Mouse (Mus musculus): ENCODE measurements around the gene Parvg. TPM values are rescaled to one million over a fixed set of nuclear protein-coding genes. Genes with fewer than 3 reads are reported as not detected.

Gene Parvg
- polyA plus RNA-seq (2015; fragmentation: Nextera tagmentation; extraction: Ambion mirVana) = 11.9 and 13.4 TPM in 2 replicates

- H3K9ac ChIP-seq (replicated peaks) = peak within 1 kb of the TSS; percentile 43
- no peak for TF ChIP-seq EP300 (IDR thresholded peaks at IDR 0.05; ENCODE audit: low read depth)
Observed at GRCm38 (mm10) chr15:84323966-84324869, at the start of gene Parvg. TSS of gene Parvg (plus strand) at chr15:84324026.

GRCm38 (mm10) chr15:84276066-84276465 is 47.8 kb upstream of the Parvg start:
- Histone ChIP-seq H3K9ac (replicated peaks) (no peak overlapping the region), H3K4me3 (ENCODE audit: low read depth, low read length) (no peak overlapping the region), H3K9me3 (ENCODE audit: low read length) (no peaks in the 10 kb centered on the region), H3K4me2 (ENCODE audit: low read depth, low read length) (no peak overlapping the region), H3K4me1 (ENCODE audit: insufficient read depth) (no peaks in the 10 kb centered on the region), H3K36me3 (replicated peaks; ENCODE audit: insufficient read depth, low read length) (0 out of 2 replicates have a peak, but pooled peaks cover 2% of the 10 kb centered on the region), H3K27me3 (ENCODE audit: insufficient read depth, low read length) (no peaks in the 10 kb centered on the region), H3K27ac (ENCODE audit: low read depth) (no peak overlapping the region)
- DNase-seq (no peak), ATAC-seq (no peak)
- TF ChIP-seq EP300 (IDR thresholded peaks at IDR 0.05; ENCODE audit: low read depth) (no peak), CTCF (IDR thresholded peaks at IDR 0.05; ENCODE audit: low read depth) (no peak)
- 81% methylated on average over 4 of the region's 4 CpGs for WGBS (ENCODE audit: insufficient replicate concordance)

More at GRCm38 (mm10) chr15:84323966-84324869, at the start of gene Parvg:
- DNase-seq (no peak), ATAC-seq (peak; percentile 11; the same call in 1 of the 2 replicates)
- no peaks in the 10 kb centered on the region for H3K27me3 ChIP-seq (ENCODE audit: insufficient read depth, low read length)
- H3K9me3 ChIP-seq (ENCODE audit: low read length) = no peaks in the 10 kb centered on the region
- H3K4me2 ChIP-seq (ENCODE audit: low read depth, low read length) = peak within 1 kb of the TSS; percentile 73
- 37% methylated on average over 10 of the region's 10 CpGs for WGBS (ENCODE audit: insufficient replicate concordance)
- no peaks in the 10 kb centered on the region for H3K36me3 ChIP-seq (replicated peaks; ENCODE audit: insufficient read depth, low read length)
- H3K4me3 ChIP-seq (ENCODE audit: low read depth, low read length) = peak within 1 kb of the TSS; percentile 41
- H3K27ac ChIP-seq (ENCODE audit: low read depth) = peak within 1 kb of the TSS; percentile 52
- H3K4me1 ChIP-seq (ENCODE audit: insufficient read depth) = peaks cover 8% of the 10 kb centered on the region

- Histone ChIP-seq H3K9ac (replicated peaks) (no peak overlapping the region), H3K27me3 (ENCODE audit: insufficient read depth, low read length) (no peaks in the 10 kb centered on the region), H3K4me2 (ENCODE audit: low read depth, low read length) (no peak overlapping the region), H3K9me3 (ENCODE audit: low read length) (no peaks in the 10 kb centered on the region), H3K27ac (ENCODE audit: low read depth) (no peak overlapping the region), H3K4me1 (ENCODE audit: insufficient read depth) (no peaks in the 10 kb centered on the region), H3K4me3 (ENCODE audit: low read depth, low read length) (no peak overlapping the region), H3K36me3 (replicated peaks; ENCODE audit: insufficient read depth, low read length) (0 out of 2 replicates have a peak, but pooled peaks cover 2% of the 10 kb centered on the region)
- ATAC-seq = no peak
- no peak for DNase-seq
- TF ChIP-seq CTCF (IDR thresholded peaks at IDR 0.05; ENCODE audit: low read depth) (no peak), EP300 (IDR thresholded peaks at IDR 0.05; ENCODE audit: low read depth) (no peak)
- WGBS (ENCODE audit: insufficient replicate concordance) = 81% methylated on average over 7 of the region's 7 CpGs
Observed at GRCm38 (mm10) chr15:84278091-84278490, 45.7 kb upstream of the Parvg start.

- WGBS (ENCODE audit: insufficient replicate concordance) = 83% methylated on average over 7 of the region's 7 CpGs
- H3K27ac ChIP-seq (ENCODE audit: low read depth) = no peak overlapping the region
- TF ChIP-seq CTCF (IDR thresholded peaks at IDR 0.05; ENCODE audit: low read depth) = no peak
- no peak for TF ChIP-seq EP300 (IDR thresholded peaks at IDR 0.05; ENCODE audit: low read depth)
- H3K4me3 ChIP-seq (ENCODE audit: low read depth, low read length) = no peak overlapping the region
- H3K9ac ChIP-seq (replicated peaks) = no peak overlapping the region
- ATAC-seq (no peak), DNase-seq (no peak)
- no peaks in the 10 kb centered on the region for H3K27me3 ChIP-seq (ENCODE audit: insufficient read depth, low read length)
- no peaks in the 10 kb centered on the region for H3K36me3 ChIP-seq (replicated peaks; ENCODE audit: insufficient read depth, low read length)
- no peaks in the 10 kb centered on the region for H3K9me3 ChIP-seq (ENCODE audit: low read length)
- H3K4me2 ChIP-seq (ENCODE audit: low read depth, low read length) = no peak overlapping the region
- H3K4me1 ChIP-seq (ENCODE audit: insufficient read depth) = no peaks in the 10 kb centered on the region
Observed at GRCm38 (mm10) chr15:84278656-84279055, 45.2 kb upstream of the Parvg start.

GRCm38 (mm10) chr15:84280309-84280708 is 43.5 kb upstream of the Parvg start:
- no peak for ATAC-seq
- TF ChIP-seq CTCF (IDR thresholded peaks at IDR 0.05; ENCODE audit: low read depth) = no peak
- no peak for TF ChIP-seq EP300 (IDR thresholded peaks at IDR 0.05; ENCODE audit: low read depth)
- Histone ChIP-seq H3K9ac (replicated peaks) (no peak overlapping the region), H3K27ac (ENCODE audit: low read depth) (no peak overlapping the region), H3K27me3 (ENCODE audit: insufficient read depth, low read length) (no peaks in the 10 kb centered on the region), H3K4me2 (ENCODE audit: low read depth, low read length) (no peak overlapping the region), H3K4me3 (ENCODE audit: low read depth, low read length) (no peak overlapping the region), H3K9me3 (ENCODE audit: low read length) (no peaks in the 10 kb centered on the region), H3K4me1 (ENCODE audit: insufficient read depth) (no peaks in the 10 kb centered on the region), H3K36me3 (replicated peaks; ENCODE audit: insufficient read depth, low read length) (no peaks in the 10 kb centered on the region)
- WGBS (ENCODE audit: insufficient replicate concordance) = 62% methylated on average over 8 of the region's 8 CpGs
- no peak for DNase-seq

- WGBS (ENCODE audit: insufficient replicate concordance) = 84% methylated on average over 11 of the region's 11 CpGs
- DNase-seq (no peak), ATAC-seq (no peak)
- Histone ChIP-seq H3K9ac (replicated peaks) (no peak overlapping the region), H3K27ac (ENCODE audit: low read depth) (no peak overlapping the region), H3K9me3 (ENCODE audit: low read length) (no peaks in the 10 kb centered on the region), H3K4me3 (ENCODE audit: low read depth, low read length) (no peak overlapping the region), H3K4me2 (ENCODE audit: low read depth, low read length) (no peak overlapping the region), H3K36me3 (replicated peaks; ENCODE audit: insufficient read depth, low read length) (no peaks in the 10 kb centered on the region), H3K27me3 (ENCODE audit: insufficient read depth, low read length) (no peaks in the 10 kb centered on the region), H3K4me1 (ENCODE audit: insufficient read depth) (no peaks in the 10 kb centered on the region)
- no peak for TF ChIP-seq EP300 (IDR thresholded peaks at IDR 0.05; ENCODE audit: low read depth)
- TF ChIP-seq CTCF (IDR thresholded peaks at IDR 0.05; ENCODE audit: low read depth) = no peak
Observed at GRCm38 (mm10) chr15:84280712-84281347, 43.0 kb upstream of the Parvg start.
